Mouse (Mus musculus) heart, embryonic 16.5 days (tissue): ENCODE data around the gene Nqo1. TPM values are rescaled to one million over a fixed set of nuclear protein-coding genes. Genes with fewer than 3 reads are reported as not detected.

Experiments used
- ATAC-seq: fragments of 200-750 bp; cut with Nextera tagmentation; replicated peaks from 2 replicates; pipeline ENCODE4 v1.8.0; 2017; ENCODE audit warnings: moderate number of reproducible peaks; ENCODE audit not compliant: insufficient read depth, low FRiP score; ENCODE audit errors: extremely low read depth
- H3K27ac ChIP-seq: fragments of 300-500 bp; sonication (generic); 2 replicates; pipeline ENCODE4 v1.5.1; 2014; ENCODE audit warnings: mild to moderate bottlenecking, low read length, control low read depth, moderate library complexity
- H3K27me3 ChIP-seq: fragments of 300-500 bp; sonication (generic); 2 replicates; pipeline ENCODE4 v1.6.1; 2014; ENCODE audit warnings: low read length, mixed read lengths; ENCODE audit not compliant: control insufficient read depth, insufficient read depth
- H3K36me3 ChIP-seq: fragments of 300-500 bp; sonication (generic); 2 replicates; pipeline ENCODE4 v1.6.1; 2014; ENCODE audit not compliant: control insufficient read depth, insufficient read depth
- H3K4me1 ChIP-seq: fragments of 300-500 bp; sonication (generic); 2 replicates; pipeline ENCODE4 v1.6.1; 2014; ENCODE audit warnings: low read length, mixed read lengths; ENCODE audit not compliant: control insufficient read depth, insufficient read depth
- H3K4me2 ChIP-seq: fragments of 300-500 bp; sonication (generic); 2 replicates; pipeline ENCODE4 v1.6.1; 2014; ENCODE audit warnings: low read depth, mild to moderate bottlenecking, control low read depth, low read length
- H3K4me3 ChIP-seq: fragments of 300-500 bp; sonication (generic); 2 replicates; pipeline ENCODE4 v1.5.1; 2014; ENCODE audit warnings: mild to moderate bottlenecking, control low read depth, low read length
- H3K9ac ChIP-seq: fragments of 300-500 bp; sonication (generic); 2 replicates; pipeline ENCODE4 v1.6.1; 2014; ENCODE audit warnings: low read length, control low read depth
- H3K9me3 ChIP-seq: fragments of 300-500 bp; sonication (generic); replicated peaks from 2 replicates; pipeline ENCODE4 v1.6.1; 2016; ENCODE audit warnings: low read length; ENCODE audit not compliant: control insufficient read depth
- WGBS: fragments of 180-500 bp; shearing (Covaris S2); extraction: QIAGEN DNeasy Blood & Tissue Kit; methylation state at CpG from one replicate; pipeline ENCODE4 v1.1.7; 2014; 5-methylcytosine and 5-hydroxymethylcytosine counted together
- polyA plus RNA-seq: library from polyadenylated mRNA; unstranded; fragments of >200 nt; fragmentation: Nextera tagmentation; extraction: Ambion mirVana; gene quantifications from 2 replicates; pipeline ENCODE4 v1.2.1, GENCODE M21; 2015

Gene Nqo1
- polyA plus RNA-seq, 1 experiment from 2014 or later: 31.6 TPM

GRCm38 (mm10) chr8:107417001-107417400 lies 14.0 kb upstream of the Nqo1 start:
- no peak overlapping the region for H3K9ac ChIP-seq
- no peak for ATAC-seq
- WGBS: 91% methylated on average over 12 of the region's 12 CpGs
- H3K9me3 ChIP-seq: no peaks in the 10 kb centered on the region
- no peak overlapping the region for H3K4me2 ChIP-seq
- peaks cover 60% of the 10 kb centered on the region for H3K36me3 ChIP-seq
- H3K4me3 ChIP-seq: no peak overlapping the region
- no peaks in the 10 kb centered on the region for H3K27me3 ChIP-seq
- no peak overlapping the region for H3K27ac ChIP-seq
- no peaks in the 10 kb centered on the region for H3K4me1 ChIP-seq

- no peaks in the 10 kb centered on the region for H3K4me1 ChIP-seq
- no peaks in the 10 kb centered on the region for H3K9me3 ChIP-seq
- H3K36me3 ChIP-seq: peaks cover 70% of the 10 kb centered on the region
- no peaks in the 10 kb centered on the region for H3K27me3 ChIP-seq
- WGBS: 88% methylated on average over 10 of the region's 10 CpGs
- no peak overlapping the region for H3K9ac ChIP-seq
- no peak overlapping the region for H3K27ac ChIP-seq
- no peak overlapping the region for H3K4me3 ChIP-seq
- no peak for ATAC-seq
- H3K4me2 ChIP-seq: no peak overlapping the region
Measured at GRCm38 (mm10) chr8:107413881-107414280, 10.9 kb upstream of the Nqo1 start.

DNA sequence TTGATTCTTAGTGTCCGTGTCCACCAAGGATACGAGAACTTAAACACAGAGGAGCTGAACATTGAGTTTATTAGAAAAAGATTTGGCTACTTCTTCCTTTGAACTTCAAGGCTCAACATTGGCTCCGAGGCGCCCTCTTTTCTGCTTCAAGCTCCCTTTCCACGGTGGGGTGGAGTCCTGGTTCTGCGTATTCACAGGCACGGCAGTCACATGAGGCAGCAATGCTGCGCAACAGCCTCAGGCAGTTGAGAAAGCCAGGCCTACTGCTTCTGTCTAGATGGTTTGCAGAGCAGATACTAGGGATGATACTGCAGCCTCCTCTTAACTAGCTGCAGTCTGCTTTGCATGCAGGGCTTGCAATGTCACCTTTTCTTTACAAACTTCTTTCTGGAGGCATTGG lies 9.5 kb upstream of the Nqo1 start:
- H3K36me3 ChIP-seq: peaks cover 63% of the 10 kb centered on the region
- H3K27ac ChIP-seq: no peak overlapping the region
- H3K4me1 ChIP-seq: no peaks in the 10 kb centered on the region
- no peak overlapping the region for H3K9ac ChIP-seq
- ATAC-seq: no peak
- 85% methylated on average over 8 of the region's 8 CpGs for WGBS
- no peak overlapping the region for H3K4me2 ChIP-seq
- H3K27me3 ChIP-seq: no peaks in the 10 kb centered on the region
- H3K4me3 ChIP-seq: no peak overlapping the region
- H3K9me3 ChIP-seq: no peaks in the 10 kb centered on the region

- no peak overlapping the region for H3K4me2 ChIP-seq
- no peaks in the 10 kb centered on the region for H3K27me3 ChIP-seq
- no peak for ATAC-seq
- WGBS: 52% methylated on average over 4 of the region's 4 CpGs
- H3K4me1 ChIP-seq: no peaks in the 10 kb centered on the region
- no peak overlapping the region for H3K4me3 ChIP-seq
- H3K36me3 ChIP-seq: peaks cover 58% of the 10 kb centered on the region
- no peak overlapping the region for H3K9ac ChIP-seq
- no peaks in the 10 kb centered on the region for H3K9me3 ChIP-seq
- no peak overlapping the region for H3K27ac ChIP-seq
Measured at GRCm38 (mm10) chr8:107411391-107411790, 8.4 kb upstream of the Nqo1 start.

DNA sequence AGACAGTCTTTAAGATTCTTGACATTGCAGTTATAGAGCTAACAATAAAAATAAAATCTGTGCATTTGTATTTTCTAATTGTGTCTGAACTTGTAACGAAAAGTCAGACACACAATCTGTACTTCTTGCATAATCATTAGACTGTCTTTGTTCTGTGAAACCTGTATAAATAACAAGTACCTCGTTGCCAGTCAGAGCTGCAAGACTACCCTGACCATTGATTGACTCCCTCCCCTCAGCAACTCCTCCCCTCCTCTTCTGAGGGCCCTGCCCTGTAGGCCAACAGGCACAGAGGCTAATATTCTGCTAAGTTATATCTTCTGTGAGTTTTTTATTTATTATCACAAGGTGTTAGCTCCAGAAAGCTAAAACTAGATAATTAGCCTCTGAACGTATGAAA lies 2.9 kb upstream of the Nqo1 start:
- peaks cover 16% of the 10 kb centered on the region for H3K36me3 ChIP-seq
- H3K27me3 ChIP-seq: no peaks in the 10 kb centered on the region
- ATAC-seq: no peak
- peaks cover 10% of the 10 kb centered on the region for H3K4me1 ChIP-seq
- no peak overlapping the region for H3K4me3 ChIP-seq
- WGBS: 56% methylated on average over 3 of the region's 3 CpGs
- H3K9ac ChIP-seq: no peak overlapping the region
- H3K9me3 ChIP-seq: no peaks in the 10 kb centered on the region
- H3K4me2 ChIP-seq: no peak overlapping the region
- no peak overlapping the region for H3K27ac ChIP-seq

DNA sequence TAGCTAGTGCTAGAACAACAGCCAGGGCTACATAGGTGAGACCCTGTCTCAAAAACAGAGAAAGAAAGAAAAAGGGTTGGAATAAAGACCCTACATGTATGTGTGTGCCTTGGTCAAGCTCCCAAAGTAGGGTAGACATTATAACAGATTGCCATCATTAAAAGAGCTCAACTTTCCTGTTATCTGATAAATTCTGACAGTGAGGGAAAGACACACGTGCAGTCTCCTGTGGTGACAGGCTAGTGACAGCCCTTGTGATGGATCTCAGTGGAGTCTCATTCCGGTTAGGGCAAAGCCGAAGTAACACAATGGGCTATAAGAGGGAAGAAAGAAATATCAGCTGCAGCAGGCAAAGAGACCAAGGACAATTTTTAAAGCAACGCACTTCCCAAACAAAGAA lies 1.1 kb upstream of the Nqo1 start:
- Histone ChIP-seq H3K4me3 (no peak overlapping the region), H3K4me1 (peaks cover 10% of the 10 kb centered on the region), H3K4me2 (no peak overlapping the region), H3K9ac (no peak overlapping the region), H3K27ac (no peak overlapping the region), H3K9me3 (no peaks in the 10 kb centered on the region), H3K36me3 (0 out of 2 replicates have a peak, but pooled peaks cover 2% of the 10 kb centered on the region), H3K27me3 (no peaks in the 10 kb centered on the region)
- WGBS: 52% methylated on average over 4 of the region's 4 CpGs
- no peak for ATAC-seq

GRCm38 (mm10) chr8:107401866-107402265 lies 1.1 kb downstream of the Nqo1 start:
- Histone ChIP-seq H3K4me1 (peaks cover 10% of the 10 kb centered on the region), H3K9me3 (no peaks in the 10 kb centered on the region), H3K27ac (no peak overlapping the region), H3K36me3 (no peaks in the 10 kb centered on the region), H3K9ac (no peak overlapping the region), H3K4me2 (no peak overlapping the region), H3K4me3 (no peak overlapping the region), H3K27me3 (no peaks in the 10 kb centered on the region)
- WGBS: 78% methylated on average over 5 of the region's 5 CpGs
- ATAC-seq: no peak

GRCm38 (mm10) chr8:107399495-107399894 lies 3.5 kb downstream of the Nqo1 start:
- 37% methylated on average over 9 of the region's 9 CpGs for WGBS

GRCm38 (mm10) chr8:107397665-107398064 lies 5.3 kb downstream of the Nqo1 start:
- Histone ChIP-seq H3K36me3 (no peaks in the 10 kb centered on the region), H3K4me1 (peaks cover 2% of the 10 kb centered on the region), H3K27ac (no peak overlapping the region), H3K9me3 (no peaks in the 10 kb centered on the region), H3K4me2 (no peak overlapping the region), H3K27me3 (no peaks in the 10 kb centered on the region), H3K4me3 (no peak overlapping the region), H3K9ac (no peak overlapping the region)
- ATAC-seq: 0 out of 2 replicates have a peak, but pooled peaks have one; percentile 23
- 54% methylated on average over 12 of the region's 12 CpGs for WGBS

More at GRCm38 (mm10) chr8:107399495-107399894, 3.5 kb downstream of the Nqo1 start:
- Histone ChIP-seq H3K4me3 (no peak overlapping the region), H3K4me1 (peaks cover 10% of the 10 kb centered on the region), H3K9me3 (no peaks in the 10 kb centered on the region), H3K4me2 (no peak overlapping the region), H3K27ac (no peak overlapping the region), H3K36me3 (no peaks in the 10 kb centered on the region), H3K27me3 (no peaks in the 10 kb centered on the region), H3K9ac (no peak overlapping the region)
- no peak for ATAC-seq
